Mouse (Mus musculus) thymus, adult 2 months (tissue): Measurements from ENCODE around the gene Gm48552. TPM values are rescaled to one million over a fixed set of nuclear protein-coding genes. Genes with fewer than 3 reads are reported as not detected.

Experiments
- DNase-seq: peaks from one replicate; pipeline ENCODE4 v3.0.0; 2021
- H3K27ac ChIP-seq: fragments of 200-500 bp; 2 replicates; pipeline ENCODE4 v1.5.1; 2012; ENCODE audit warnings: low read length, control low read depth; ENCODE audit not compliant: control insufficient read depth, insufficient read depth
- H3K27me3 ChIP-seq: fragments of 200-500 bp; 2 replicates; pipeline ENCODE4 v1.6.1; 2012; ENCODE audit warnings: mild to moderate bottlenecking, low read length, moderate library complexity, mixed read lengths; ENCODE audit not compliant: control insufficient read depth, insufficient read depth
- H3K36me3 ChIP-seq: fragments of 200-500 bp; 2 replicates; pipeline ENCODE4 v1.6.1; 2012; ENCODE audit warnings: mild to moderate bottlenecking, low read length, moderate library complexity; ENCODE audit not compliant: control insufficient read depth, insufficient read depth
- H3K4me1 ChIP-seq: fragments of 200-500 bp; replicated peaks from 2 replicates; pipeline ENCODE4 v1.6.1; 2012; ENCODE audit warnings: low read length; ENCODE audit not compliant: control insufficient read depth, insufficient read depth
- H3K4me3 ChIP-seq: fragments of 200-500 bp; 2 replicates; pipeline ENCODE4 v1.5.1; 2012; ENCODE audit warnings: mild to moderate bottlenecking, low read length, control low read depth, moderate library complexity; ENCODE audit not compliant: control insufficient read depth, insufficient read depth
- CTCF ChIP-seq: fragments of 200-500 bp; IDR thresholded peaks from 2 replicates; pipeline ENCODE4 v1.5.1; 2012; ENCODE audit warnings: mild to moderate bottlenecking, control low read depth, low read length, moderate library complexity, borderline replicate concordance; ENCODE audit not compliant: control insufficient read depth, poor library complexity, insufficient read depth; ENCODE audit errors: extremely low read depth
- POLR2A ChIP-seq: fragments of 200-500 bp; IDR thresholded peaks from 2 replicates; pipeline ENCODE4 v1.6.1; 2012; ENCODE audit warnings: mild to moderate bottlenecking, low read length, control low read depth, moderate library complexity; ENCODE audit not compliant: control insufficient read depth, poor library complexity, insufficient read depth; ENCODE audit errors: extremely low read depth
- WGBS: fragments of 180-500 bp; shearing (Covaris S2); methylation state at CpG from one replicate; pipeline ENCODE4 v1.1.7; 2018; 5-methylcytosine and 5-hydroxymethylcytosine counted together
- polyA plus RNA-seq: library from polyadenylated mRNA; depleted of rRNA; stranded (reverse); fragments of >200 nt; gene quantifications from 2 replicates; pipeline ENCODE4 v1.2.3, GENCODE M21; 2012

Gm48552 gene
- polyA plus RNA-seq, 1 experiment: 8.4 TPM

GRCm38 (mm10) chr10:81355533-81355932, 33.3 kb upstream of the Gm48552 start:
- no peaks in the 10 kb centered on the region for H3K27me3 ChIP-seq
- no peak overlapping the region for H3K4me3 ChIP-seq
- no peaks in the 10 kb centered on the region for H3K36me3 ChIP-seq
- DNase-seq: no peak
- TF ChIP-seq POLR2A: no peak
- TF ChIP-seq CTCF: no peak
- H3K4me1 ChIP-seq: peaks cover 41% of the 10 kb centered on the region
- no peak overlapping the region for H3K27ac ChIP-seq
- 90% methylated on average over 4 of the region's 4 CpGs for WGBS

DNA sequence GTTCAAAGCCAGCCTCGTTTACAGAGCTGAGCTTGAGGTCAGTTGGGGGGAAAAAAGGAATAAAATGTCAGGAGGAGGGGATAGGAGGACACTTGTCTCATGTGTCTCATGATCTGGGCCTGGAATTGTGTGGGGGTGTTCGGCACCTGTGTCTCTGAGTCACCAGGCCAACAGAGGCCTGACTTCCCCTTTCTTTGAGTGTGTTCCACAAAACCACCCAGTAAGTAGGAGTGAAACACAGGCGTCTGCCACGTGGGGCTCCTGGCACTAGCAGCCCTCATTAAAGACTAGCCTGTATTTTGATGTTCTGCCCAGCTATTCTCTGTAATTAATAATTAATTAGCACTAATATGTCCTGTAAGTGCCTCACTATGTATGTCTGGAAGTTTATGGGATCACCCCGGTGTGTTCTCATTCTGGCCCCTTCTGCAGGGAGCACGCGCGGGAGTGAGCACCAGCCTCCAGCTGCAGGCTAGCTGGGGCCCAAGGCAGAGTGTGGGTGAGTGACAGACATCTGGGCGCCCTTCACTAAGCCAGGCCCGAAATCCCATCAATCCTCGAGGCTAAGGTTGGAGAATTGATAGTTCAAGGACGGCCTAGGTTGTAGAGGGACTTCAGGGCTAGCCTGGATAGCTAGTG, 32.3 kb upstream of the Gm48552 start:
- WGBS: 17% methylated on average over 12 of the region's 12 CpGs
- Histone ChIP-seq H3K36me3 (no peaks in the 10 kb centered on the region), H3K4me1 (peaks cover 41% of the 10 kb centered on the region), H3K4me3 (peak overlapping the region; percentile 64), H3K27ac (peak overlapping the region; percentile 48; the same call in 1 of the 2 replicates), H3K27me3 (no peaks in the 10 kb centered on the region)
- no peak for DNase-seq
- TF ChIP-seq POLR2A (no peak), CTCF (no peak)

- H3K4me1 ChIP-seq: peaks cover 34% of the 10 kb centered on the region
- 2% methylated on average over 79 of the region's 79 CpGs for WGBS
- peak within 1 kb of the TSS; percentile 64 for H3K4me3 ChIP-seq
- TF ChIP-seq CTCF (peak; percentile 68; the same call in 1 of the 2 replicates), POLR2A (peak; percentile 74)
- DNase-seq: peak; percentile 89
- H3K36me3 ChIP-seq: no peaks in the 10 kb centered on the region
- no peaks in the 10 kb centered on the region for H3K27me3 ChIP-seq
- peak within 1 kb of the TSS; percentile 48; the same call in 1 of the 2 replicates for H3K27ac ChIP-seq
Observed at GRCm38 (mm10) chr10:81356991-81357844, 31.6 kb upstream of the Gm48552 start, which contains the start of gene Mfsd12. Gene Mfsd12 (plus strand): TSS chr10:81357491.

GRCm38 (mm10) chr10:81358209-81358608, 30.6 kb upstream of the Gm48552 start:
- DNase-seq: no peak
- no peak overlapping the region for H3K27ac ChIP-seq
- H3K27me3 ChIP-seq: no peaks in the 10 kb centered on the region
- peaks cover 28% of the 10 kb centered on the region for H3K4me1 ChIP-seq
- H3K36me3 ChIP-seq: no peaks in the 10 kb centered on the region
- H3K4me3 ChIP-seq: peak overlapping the region; percentile 64
- WGBS: 35% methylated on average over 4 of the region's 4 CpGs
- no peak for TF ChIP-seq POLR2A
- TF ChIP-seq CTCF: no peak

DNA sequence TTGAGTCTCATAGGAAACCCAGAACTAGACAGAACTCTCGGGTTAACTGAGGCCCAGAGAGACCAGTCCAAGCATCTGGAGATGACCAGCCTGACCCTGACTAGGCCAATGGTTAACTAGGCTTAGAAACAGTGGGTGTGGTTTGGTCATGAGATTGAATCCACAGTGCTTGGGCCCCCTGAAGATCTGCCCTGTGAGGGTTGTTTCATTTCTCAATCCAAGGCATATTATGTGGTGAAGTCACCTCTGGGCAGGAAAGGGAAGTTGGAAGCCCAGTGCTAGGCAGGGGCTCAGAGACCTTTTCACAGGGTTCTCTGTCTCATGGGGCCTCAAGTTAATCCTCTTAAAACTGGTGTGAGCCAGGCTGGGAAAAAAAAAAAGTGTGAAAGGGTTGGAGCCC, 30.0 kb upstream of the Gm48552 start:
- H3K4me3 ChIP-seq: no peak overlapping the region
- no peak overlapping the region; the same call in 1 of the 2 replicates for H3K27ac ChIP-seq
- no peak for DNase-seq
- TF ChIP-seq CTCF: no peak
- no peaks in the 10 kb centered on the region for H3K36me3 ChIP-seq
- H3K4me1 ChIP-seq: peaks cover 28% of the 10 kb centered on the region
- H3K27me3 ChIP-seq: no peaks in the 10 kb centered on the region
- WGBS: 50% methylated on average over 1 of the region's 1 CpGs

DNA sequence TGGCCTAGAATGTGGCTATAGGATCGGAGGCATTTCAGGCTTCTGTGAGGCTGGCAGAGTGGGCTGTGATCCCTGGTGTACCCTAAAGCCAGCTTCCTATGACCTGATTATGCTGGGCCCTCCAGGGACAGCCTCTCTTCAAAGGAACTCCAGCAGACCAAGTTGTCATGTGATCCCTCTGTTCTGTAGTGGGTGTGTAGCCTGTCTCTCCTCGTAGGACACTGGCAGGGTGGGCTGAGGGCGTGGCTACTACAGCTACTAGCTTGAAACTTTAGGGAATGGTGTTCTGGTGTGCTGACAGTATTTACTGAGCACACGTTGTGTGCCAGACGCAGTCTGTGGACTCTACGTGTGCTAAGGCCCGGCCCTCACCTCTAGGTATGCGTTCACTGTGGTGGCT, 28.1 kb upstream of the Gm48552 start:
- Histone ChIP-seq H3K27me3 (no peaks in the 10 kb centered on the region), H3K27ac (no peak overlapping the region), H3K36me3 (no peaks in the 10 kb centered on the region), H3K4me1 (peaks cover 28% of the 10 kb centered on the region), H3K4me3 (no peak overlapping the region)
- WGBS: 88% methylated on average over 8 of the region's 8 CpGs
- no peak for DNase-seq
- TF ChIP-seq POLR2A: no peak
- TF ChIP-seq CTCF: no peak
